Mouse (Mus musculus) liver, adult (tissue): ENCODE data around the gene Gm21767.
"Not testable (repeated sequence)": the region's sequence is repeated elsewhere in the genome, so short reads cannot be mapped to it uniquely, and the experiment has no call there.

Source experiments
- GATA4 ChIP-seq: IDR thresholded peaks from 2 replicates; pipeline ENCODE4 v1.6.1; 2014; ENCODE audit warnings: mild to moderate bottlenecking, low read length; ENCODE audit not compliant: insufficient replicate concordance

The Gm21767 gene

DNA sequence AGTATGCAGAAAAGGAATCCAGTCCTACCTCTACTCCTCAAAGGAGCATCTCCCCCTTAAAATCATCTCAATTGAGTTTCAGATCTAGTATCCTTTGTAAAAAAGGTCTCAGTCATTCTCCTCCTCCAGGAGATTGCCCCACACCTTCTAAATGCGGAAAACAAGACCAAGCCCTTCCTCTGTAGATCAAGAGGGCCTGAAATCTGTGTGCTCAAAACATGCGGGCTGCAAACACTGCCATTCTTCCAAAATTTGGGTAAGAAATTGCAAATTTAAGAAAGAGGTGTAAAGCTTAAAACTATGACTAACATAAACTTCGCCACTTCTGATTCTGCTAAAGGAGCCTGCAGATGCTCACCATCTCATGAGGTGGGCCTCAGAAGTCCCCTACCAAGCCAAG, at the start of gene Gm21767:
Gene Gm21767 (plus strand): TSS at position 301 of the 400 bp plus-strand sequence.
- not testable (repeated sequence) for TF ChIP-seq GATA4
